Mouse (Mus musculus) midbrain, embryonic 11.5 days (tissue): ENCODE data around the gene Vwf. TPM values are rescaled to one million over a fixed set of nuclear protein-coding genes. Genes with fewer than 3 reads are reported as not detected.
A peak's percentile ranks its signal among the peaks of the same experiment; 100 is the strongest.

Source experiments
- ATAC-seq: fragments of 200-750 bp; cut with Nextera tagmentation; 2 replicates; pipeline ENCODE4 v1.8.0; 2017; ENCODE audit warnings: moderate TSS enrichment, moderate library complexity; ENCODE audit not compliant: low FRiP score
- DNase-seq: peaks from one replicate; pipeline ENCODE4 v3.0.0; 2015; ENCODE audit warnings: low spot score; ENCODE audit errors: missing footprints
- H3K27ac ChIP-seq: fragments of 300-500 bp; sonication (generic); 2 replicates; pipeline ENCODE4 v1.5.1; 2014; ENCODE audit warnings: low read depth, low read length
- H3K27me3 ChIP-seq: fragments of 300-500 bp; sonication (generic); 2 replicates; pipeline ENCODE4 v1.6.1; 2014; ENCODE audit warnings: mild to moderate bottlenecking, low read length, moderate library complexity, mixed read lengths; ENCODE audit not compliant: control insufficient read depth, insufficient read depth
- H3K36me3 ChIP-seq: fragments of 300-500 bp; sonication (generic); 2 replicates; pipeline ENCODE4 v1.6.1; 2014; ENCODE audit warnings: mild to moderate bottlenecking, low read length, moderate library complexity, mixed read lengths; ENCODE audit not compliant: control insufficient read depth, insufficient read depth
- H3K4me1 ChIP-seq: fragments of 300-500 bp; sonication (generic); 2 replicates; pipeline ENCODE4 v1.6.1; 2014; ENCODE audit warnings: low read length; ENCODE audit not compliant: control insufficient read depth, insufficient read depth
- H3K4me2 ChIP-seq: fragments of 300-500 bp; sonication (generic); 2 replicates; pipeline ENCODE4 v1.6.1; 2014; ENCODE audit warnings: mild to moderate bottlenecking, moderate library complexity
- H3K4me3 ChIP-seq: fragments of 300-500 bp; sonication (generic); 2 replicates; pipeline ENCODE4 v1.5.1; 2014; ENCODE audit warnings: low read depth, low read length
- H3K9ac ChIP-seq: fragments of 300-500 bp; sonication (generic); 2 replicates; pipeline ENCODE4 v1.6.1; 2014; ENCODE audit warnings: low read length
- H3K9me3 ChIP-seq: fragments of 300-500 bp; sonication (generic); 2 replicates; pipeline ENCODE4 v1.6.1; 2016; ENCODE audit warnings: low read length; ENCODE audit not compliant: control insufficient read depth
- WGBS: fragments of 180-500 bp; shearing (Covaris S2); extraction: QIAGEN DNeasy Blood & Tissue Kit; methylation state at CpG from one replicate; pipeline ENCODE4 v1.1.7; 2014; 5-methylcytosine and 5-hydroxymethylcytosine counted together
- polyA plus RNA-seq: library from polyadenylated mRNA; unstranded; fragments of >200 nt; fragmentation: Nextera tagmentation; extraction: Ambion mirVana; gene quantifications from 2 replicates; pipeline ENCODE4 v1.2.1, GENCODE M21; 2014

Vwf gene
- polyA plus RNA-seq, 1 experiment from 2014 or later, result 15.8 TPM

DNA sequence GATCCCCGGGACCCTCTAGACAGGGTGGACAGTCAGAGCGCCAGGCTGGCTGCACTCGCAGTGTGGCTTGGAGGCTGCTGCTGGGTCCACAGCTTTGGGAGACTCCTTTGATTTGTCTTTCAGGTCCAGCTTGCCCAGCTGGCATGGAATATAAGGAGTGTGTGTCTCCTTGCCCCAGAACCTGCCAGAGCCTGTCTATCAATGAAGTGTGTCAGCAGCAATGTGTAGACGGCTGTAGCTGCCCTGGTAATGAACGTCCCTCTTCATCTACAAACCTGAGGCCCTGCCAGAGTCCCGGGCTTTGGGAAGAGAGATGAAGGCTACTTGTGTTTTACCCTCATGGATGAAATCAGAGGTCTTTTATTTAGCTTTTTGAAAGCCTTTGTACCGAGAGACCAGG is 43.5 kb downstream of the Vwf start:
- Histone ChIP-seq H3K9ac (no peak overlapping the region), H3K4me2 (no peak overlapping the region), H3K27ac (no peak overlapping the region), H3K4me3 (no peak overlapping the region), H3K9me3 (no peaks in the 10 kb centered on the region), H3K36me3 (no peaks in the 10 kb centered on the region), H3K4me1 (peaks cover 12% of the 10 kb centered on the region), H3K27me3 (no peaks in the 10 kb centered on the region)
- DNase-seq, result no peak
- ATAC-seq, result no peak
- WGBS, result 88% methylated on average over 7 of the region's 7 CpGs

DNA sequence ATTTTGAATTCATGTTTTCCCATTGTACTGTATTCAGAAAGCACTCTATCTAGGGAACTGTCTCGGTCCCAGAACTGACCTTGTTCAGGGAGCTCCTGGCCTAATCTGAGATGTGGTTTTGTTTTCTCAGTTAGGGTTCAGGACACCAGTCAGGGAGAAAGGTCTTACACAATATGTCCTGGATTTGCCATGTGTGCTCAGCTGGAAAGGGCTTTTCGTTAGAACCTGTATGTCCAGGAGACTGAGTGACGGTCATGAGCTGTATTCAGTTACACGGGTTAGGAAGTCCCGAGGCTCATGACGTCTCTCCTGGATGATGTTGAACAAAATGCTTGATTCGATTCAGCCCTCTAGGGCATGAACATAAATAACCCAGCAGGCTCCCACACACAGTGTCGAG is 43.9 kb downstream of the Vwf start:
- peak; percentile 47 for DNase-seq
- ATAC-seq, result no peak
- Histone ChIP-seq H3K9me3 (no peaks in the 10 kb centered on the region), H3K9ac (no peak overlapping the region), H3K36me3 (no peaks in the 10 kb centered on the region), H3K4me2 (no peak overlapping the region), H3K4me1 (peaks cover 9% of the 10 kb centered on the region), H3K27ac (no peak overlapping the region), H3K4me3 (no peak overlapping the region), H3K27me3 (no peaks in the 10 kb centered on the region)
- 75% methylated on average over 8 of the region's 8 CpGs for WGBS

DNA sequence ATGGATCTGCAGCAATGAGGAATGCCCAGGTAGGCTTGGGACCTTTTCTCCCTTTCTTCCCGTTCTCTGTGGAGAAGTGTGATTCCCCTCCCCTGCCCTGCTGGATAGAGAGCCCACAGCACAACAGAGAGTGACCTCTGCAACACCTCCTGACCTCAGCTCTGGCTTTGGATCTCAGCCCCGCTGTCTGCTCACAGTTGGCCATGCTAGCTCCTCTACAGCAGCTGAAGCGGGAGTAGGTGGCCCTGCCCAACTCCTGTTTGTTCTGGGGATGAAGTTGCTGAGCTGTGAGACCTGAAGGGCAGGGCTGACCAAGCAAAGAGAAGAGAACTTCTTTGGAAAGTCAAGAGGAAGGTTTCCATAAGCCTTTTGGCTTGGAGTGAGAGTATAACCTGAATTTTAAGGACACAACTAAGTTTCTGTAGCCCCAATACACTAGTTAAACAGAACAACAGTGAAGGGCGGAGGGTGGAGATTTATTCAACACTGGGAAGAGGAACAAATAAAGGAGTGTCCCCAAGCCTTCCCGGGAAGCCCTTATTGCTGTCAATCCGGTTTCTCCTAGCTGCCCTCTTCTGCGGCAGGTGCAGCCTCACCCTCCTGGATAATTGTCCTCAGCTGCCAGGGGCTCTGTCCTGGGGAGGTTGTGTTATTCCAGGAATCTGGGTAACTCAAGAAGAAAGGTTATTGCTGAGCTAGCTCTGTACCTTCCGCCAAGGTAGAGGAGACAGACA is 45.2 kb downstream of the Vwf start:
- DNase-seq (peak; percentile 47), ATAC-seq (no peak)
- 68% methylated on average over 8 of the region's 8 CpGs for WGBS
- Histone ChIP-seq H3K9ac (no peak overlapping the region), H3K4me1 (peaks cover 2% of the 10 kb centered on the region), H3K4me3 (no peak overlapping the region), H3K4me2 (no peak overlapping the region), H3K27me3 (no peaks in the 10 kb centered on the region), H3K27ac (no peak overlapping the region), H3K9me3 (no peaks in the 10 kb centered on the region), H3K36me3 (no peaks in the 10 kb centered on the region)

DNA sequence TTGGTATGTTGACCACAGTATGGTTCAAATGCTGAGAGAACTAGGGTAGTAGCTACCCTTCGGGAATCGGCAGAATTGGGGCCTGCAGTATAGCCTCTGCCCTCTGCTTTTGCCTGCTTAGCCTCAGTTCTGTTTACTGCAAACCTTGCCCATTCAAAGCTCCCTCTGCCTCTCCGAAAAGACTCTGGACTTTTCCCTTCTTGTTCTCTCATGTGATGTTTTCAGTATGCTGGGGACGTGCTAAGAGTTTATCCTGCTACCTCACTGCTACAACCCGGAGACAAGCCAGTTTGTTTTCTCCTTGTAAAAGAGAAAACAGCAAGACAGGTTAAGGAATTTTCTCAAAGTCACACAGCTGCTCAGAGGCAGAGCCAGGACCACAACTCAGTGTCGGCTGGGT is 46.0 kb downstream of the Vwf start:
- H3K36me3 ChIP-seq, result no peaks in the 10 kb centered on the region
- DNase-seq (no peak), ATAC-seq (no peak)
- H3K9ac ChIP-seq, result no peak overlapping the region
- H3K27ac ChIP-seq, result no peak overlapping the region
- H3K4me2 ChIP-seq, result no peak overlapping the region
- H3K4me3 ChIP-seq, result no peak overlapping the region
- H3K27me3 ChIP-seq, result no peaks in the 10 kb centered on the region
- peaks cover 3% of the 10 kb centered on the region for H3K4me1 ChIP-seq
- H3K9me3 ChIP-seq, result no peaks in the 10 kb centered on the region
- 87% methylated on average over 6 of the region's 6 CpGs for WGBS

DNA sequence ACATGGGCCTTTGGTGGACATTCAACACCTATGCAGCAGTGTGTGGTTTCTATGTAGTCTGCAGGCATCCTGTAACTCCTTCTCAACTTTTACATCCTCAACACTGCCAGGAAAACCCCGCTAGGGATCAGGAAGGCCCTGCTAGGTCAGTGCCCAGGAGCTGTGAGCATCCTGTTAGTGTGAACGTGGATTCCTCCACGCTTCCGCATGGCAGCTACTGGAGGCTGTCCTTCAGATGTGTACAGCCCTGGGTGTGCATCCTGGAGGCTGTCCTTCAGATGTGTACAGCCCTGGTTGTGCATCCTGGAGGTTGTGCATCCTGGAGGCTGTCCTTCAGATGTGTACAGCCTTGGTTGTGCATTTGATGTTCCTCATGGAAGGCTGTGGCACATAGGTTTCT is 47.7 kb downstream of the Vwf start:
- Histone ChIP-seq H3K27ac (no peak overlapping the region), H3K4me2 (no peak overlapping the region), H3K27me3 (no peaks in the 10 kb centered on the region), H3K4me1 (peaks cover 3% of the 10 kb centered on the region), H3K36me3 (no peaks in the 10 kb centered on the region), H3K9ac (no peak overlapping the region), H3K9me3 (no peaks in the 10 kb centered on the region), H3K4me3 (no peak overlapping the region)
- DNase-seq (no peak), ATAC-seq (no peak)
- WGBS, result 92% methylated on average over 4 of the region's 4 CpGs

DNA sequence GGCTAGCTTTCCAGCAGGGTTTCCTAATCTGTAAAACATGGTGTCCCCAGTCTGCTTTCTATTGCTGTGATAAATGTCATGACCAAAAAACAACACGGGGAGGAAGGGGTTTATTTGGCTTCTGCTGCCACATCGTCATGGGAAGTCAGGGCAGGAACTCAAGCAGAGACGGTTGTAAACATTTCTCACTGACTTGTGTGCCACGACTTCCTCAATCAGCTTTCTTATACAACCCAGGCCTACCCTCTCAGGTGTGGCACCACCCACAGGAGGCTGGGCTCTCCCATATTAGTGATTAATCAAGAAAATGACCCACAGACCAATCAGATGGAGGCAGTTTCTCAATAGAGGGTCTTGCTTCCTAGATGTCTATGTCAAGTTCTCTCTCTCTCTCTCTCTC is 48.3 kb downstream of the Vwf start:
- no peaks in the 10 kb centered on the region for H3K9me3 ChIP-seq
- no peak overlapping the region for H3K9ac ChIP-seq
- 78% methylated on average over 4 of the region's 4 CpGs for WGBS
- H3K4me2 ChIP-seq, result no peak overlapping the region
- DNase-seq, result no peak
- ATAC-seq, result no peak
- H3K36me3 ChIP-seq, result no peaks in the 10 kb centered on the region
- H3K27ac ChIP-seq, result no peak overlapping the region
- H3K27me3 ChIP-seq, result no peaks in the 10 kb centered on the region
- no peak overlapping the region for H3K4me3 ChIP-seq
- peaks cover 3% of the 10 kb centered on the region for H3K4me1 ChIP-seq

DNA sequence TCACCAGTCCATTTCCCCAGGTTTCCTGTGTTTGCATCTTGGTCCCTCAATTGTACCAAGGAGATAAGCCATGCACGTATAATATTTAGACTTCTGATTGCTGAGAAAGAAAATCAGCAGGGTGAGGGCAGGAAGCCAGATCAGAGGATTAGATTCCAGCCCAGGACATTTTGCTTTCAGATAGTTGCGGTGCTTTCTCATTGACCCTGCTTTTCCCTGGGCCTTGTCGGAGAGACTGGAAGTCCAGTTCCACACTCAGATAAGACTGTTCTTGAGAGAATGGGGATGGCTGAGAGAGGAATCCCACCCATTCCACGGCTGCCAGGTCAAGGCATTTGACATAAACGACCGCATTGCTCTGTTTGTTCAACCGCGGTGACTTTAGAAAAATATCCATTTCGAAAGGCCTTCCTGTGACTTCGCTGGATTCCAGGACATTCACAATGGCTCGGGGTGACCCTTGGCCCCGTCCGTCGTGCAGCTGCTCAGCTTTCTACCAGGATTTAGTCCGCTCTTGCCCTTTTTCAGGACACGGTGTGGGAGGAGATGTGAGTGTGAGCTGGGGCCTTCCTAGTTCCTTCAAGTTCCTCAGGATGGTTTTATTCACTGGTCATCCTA is 50.2 kb downstream of the Vwf start:
- Histone ChIP-seq H3K9ac (no peak overlapping the region), H3K4me2 (no peak overlapping the region), H3K27ac (no peak overlapping the region), H3K4me3 (no peak overlapping the region), H3K4me1 (peaks cover 3% of the 10 kb centered on the region), H3K36me3 (no peaks in the 10 kb centered on the region), H3K27me3 (no peaks in the 10 kb centered on the region), H3K9me3 (no peaks in the 10 kb centered on the region)
- WGBS, result 24% methylated on average over 16 of the region's 16 CpGs
- no peak for ATAC-seq
- no peak for DNase-seq

DNA sequence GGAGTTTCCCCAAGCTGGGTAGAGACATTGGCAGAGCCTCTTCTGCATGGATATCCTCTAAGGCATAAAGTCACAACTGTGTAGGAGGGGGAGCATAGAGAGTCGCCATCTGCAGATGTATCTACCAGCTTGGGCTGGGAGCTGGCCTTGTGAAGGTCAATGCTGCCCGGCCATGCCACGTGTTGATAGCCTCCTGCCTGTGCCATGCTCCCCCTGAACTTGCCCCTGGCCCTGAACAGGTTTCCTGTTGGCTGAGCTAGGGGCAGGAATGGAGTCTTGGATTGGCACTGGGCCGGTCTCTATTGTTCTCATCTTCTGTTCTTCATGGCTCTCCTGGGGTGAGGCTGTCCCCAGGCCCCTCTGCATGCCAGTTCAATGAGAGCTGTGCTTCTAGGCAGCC is 51.1 kb downstream of the Vwf start:
- no peaks in the 10 kb centered on the region for H3K27me3 ChIP-seq
- H3K4me3 ChIP-seq, result no peak overlapping the region
- 83% methylated on average over 4 of the region's 4 CpGs for WGBS
- no peaks in the 10 kb centered on the region for H3K9me3 ChIP-seq
- ATAC-seq (no peak), DNase-seq (no peak)
- H3K4me1 ChIP-seq, result peaks cover 3% of the 10 kb centered on the region
- no peak overlapping the region for H3K27ac ChIP-seq
- H3K4me2 ChIP-seq, result no peak overlapping the region
- H3K36me3 ChIP-seq, result no peaks in the 10 kb centered on the region
- H3K9ac ChIP-seq, result no peak overlapping the region

DNA sequence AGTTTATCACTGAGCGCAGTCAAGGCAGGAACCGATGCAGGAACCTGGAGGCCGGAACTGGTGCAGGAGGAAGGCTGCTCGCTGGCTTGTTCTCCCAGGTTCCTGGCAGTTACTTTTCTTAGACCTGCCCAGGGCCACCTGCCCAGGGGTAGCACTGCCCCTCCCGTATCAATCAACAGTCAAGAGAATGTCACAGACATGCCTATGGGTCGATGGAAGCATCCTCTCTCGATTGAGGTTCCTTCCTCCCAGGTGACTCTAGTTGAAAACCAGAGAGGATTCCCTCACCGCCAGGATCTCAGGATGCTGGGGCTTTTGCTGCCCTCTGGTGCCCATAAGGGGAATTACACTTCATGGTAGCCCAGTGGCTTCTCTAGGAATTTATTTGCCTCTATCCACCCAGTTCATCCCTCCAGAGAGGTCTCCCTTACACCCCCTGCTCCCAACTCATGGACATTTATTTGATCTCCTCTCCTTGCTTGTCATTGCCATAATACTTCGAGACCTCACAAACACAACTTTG is 53.5 kb downstream of the Vwf start:
- peaks cover 3% of the 10 kb centered on the region for H3K4me1 ChIP-seq
- no peak overlapping the region for H3K4me3 ChIP-seq
- no peaks in the 10 kb centered on the region for H3K9me3 ChIP-seq
- peak; percentile 95 for DNase-seq
- ATAC-seq, result 0 out of 2 replicates have a peak, but pooled peaks have one; percentile 31
- no peak overlapping the region for H3K27ac ChIP-seq
- H3K36me3 ChIP-seq, result no peaks in the 10 kb centered on the region
- 44% methylated on average over 9 of the region's 9 CpGs for WGBS
- H3K9ac ChIP-seq, result no peak overlapping the region
- no peaks in the 10 kb centered on the region for H3K27me3 ChIP-seq
- H3K4me2 ChIP-seq, result no peak overlapping the region
